Comparison of ENCODE assay signal across 8 mouse cellular contexts in the genomic region with DNA sequence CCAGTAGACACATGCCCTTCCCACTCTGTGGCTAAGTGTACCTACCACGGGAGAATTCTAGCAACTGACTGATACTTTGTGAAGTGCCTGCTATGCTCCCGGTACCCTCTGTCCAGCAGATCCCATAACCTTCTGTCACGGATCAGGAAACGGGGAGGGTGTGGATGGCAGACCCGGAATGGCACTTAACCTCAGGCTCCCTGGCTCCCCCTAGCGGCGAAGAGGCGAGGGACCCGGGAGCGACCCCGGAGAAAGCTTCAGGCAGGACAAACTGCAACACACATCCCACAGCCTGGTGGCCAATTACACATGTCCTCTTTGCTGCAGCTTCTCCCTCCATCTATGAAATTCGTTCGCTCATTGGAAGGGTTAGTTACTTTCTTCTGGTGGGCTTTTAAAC. TPM values are rescaled to one million over a fixed set of nuclear protein-coding genes. Genes with fewer than 3 reads are reported as not detected.
DNase-seq lines count a peak whose midpoint lies in the region; ATAC-seq and TF ChIP-seq lines count a peak whose summit lies in the region.

No protein-coding gene starts in this region.

- DNase-seq in 3T3-L1 (ENCODE audit: low read depth, low spot score) (peak; percentile 75), G1E (ENCODE audit: low spot score) (peak; percentile 72)
- peak; percentile 17 for DNase-seq in cerebellum, adult 9-11 months
- peak; percentile 73 to 92 for DNase-seq in heart, adult 18-20 months
- DNase-seq in kidney, postnatal 0 days (ENCODE audit: low spot score) = peak; percentile 78
- DNase-seq in retina, postnatal 1 day = peak; percentile 88
- DNase-seq in urinary bladder, adult 2 months (ENCODE audit: low spot score) = peak; percentile 80

- H3K4me1 ChIP-seq in G1E (ENCODE audit: insufficient read depth, low read depth, low read length) = peaks cover 18% of the 10 kb centered on the region
- H3K4me1 ChIP-seq in kidney, postnatal 0 days (replicated peaks; ENCODE audit: insufficient read depth, low read length) = peaks cover 7% of the 10 kb centered on the region
- no peaks in the 10 kb centered on the region for H3K4me1 ChIP-seq in liver, embryonic 16.5 days (ENCODE audit: control insufficient read depth, low read depth, low read length)

- H3K36me3 ChIP-seq in G1E (replicated peaks) = no peaks in the 10 kb centered on the region
- H3K36me3 ChIP-seq in kidney, postnatal 0 days (ENCODE audit: insufficient read depth, low read length) = no peaks in the 10 kb centered on the region
- H3K36me3 ChIP-seq in liver, embryonic 16.5 days (ENCODE audit: control insufficient read depth, insufficient read depth) = no peaks in the 10 kb centered on the region

- H3K27me3 ChIP-seq in G1E (ENCODE audit: insufficient read depth, low read length) = peaks cover 41% of the 10 kb centered on the region
- peaks cover 11% of the 10 kb centered on the region; the same call in 1 of the 2 replicates for H3K27me3 ChIP-seq in kidney, postnatal 0 days (ENCODE audit: insufficient read depth, low read length)
- H3K27me3 ChIP-seq in liver, embryonic 16.5 days (ENCODE audit: control insufficient read depth, insufficient read depth, low read depth, low read length) = peaks cover 25% of the 10 kb centered on the region

- no peak overlapping the region for H3K27ac ChIP-seq in kidney, postnatal 0 days
- H3K27ac ChIP-seq in liver, embryonic 16.5 days (ENCODE audit: low read length) = no peak overlapping the region

- H3K9ac ChIP-seq in kidney, postnatal 0 days (ENCODE audit: low read depth, low read length) = no peak overlapping the region
- H3K9ac ChIP-seq in liver, embryonic 16.5 days (ENCODE audit: low read depth, low read length) = no peak overlapping the region

- H3K4me2 ChIP-seq in kidney, postnatal 0 days (ENCODE audit: low read length) = no peak overlapping the region
- H3K4me2 ChIP-seq in liver, embryonic 16.5 days (ENCODE audit: low read depth, low read length) = no peak overlapping the region

- ATAC-seq in G1E (ENCODE audit: extremely low read depth, insufficient number of reproducible peaks, low FRiP score, poor library complexity, severe bottlenecking) = no peak
- ATAC-seq in kidney, postnatal 0 days (replicated peaks; ENCODE audit: low FRiP score, low read depth) = peak; percentile 50; the same call in 1 of the 2 replicates
- ATAC-seq in liver, embryonic 16.5 days (ENCODE audit: low read depth) = 0 out of 2 replicates have a peak, but pooled peaks have one; percentile 24

- 6% methylated on average over 13 of the region's 13 CpGs for WGBS in kidney, postnatal 0 days
- 2% methylated on average over 13 of the region's 13 CpGs for WGBS in liver, embryonic 16.5 days (ENCODE audit: insufficient replicate concordance)

- no peaks in the 10 kb centered on the region for H3K9me3 ChIP-seq in G1E (replicated peaks)
- H3K9me3 ChIP-seq in kidney, postnatal 0 days (replicated peaks; ENCODE audit: low read length) = no peaks in the 10 kb centered on the region
- H3K9me3 ChIP-seq in liver, embryonic 16.5 days (replicated peaks; ENCODE audit: control insufficient read depth, low read length) = no peaks in the 10 kb centered on the region

- TF ChIP-seq CTCF in G1E (IDR thresholded peaks at IDR 0.05; ENCODE audit: low read depth, low read length) = peak; percentile 97
- TF ChIP-seq CTCF in kidney, postnatal 0 days (IDR thresholded peaks at IDR 0.05; ENCODE audit: low read depth) = peak; percentile 94

- no peak overlapping the region; the same call in 1 of the 2 replicates for H3K4me3 ChIP-seq in G1E (ENCODE audit: low read depth, low read length)
- no peak overlapping the region for H3K4me3 ChIP-seq in kidney, postnatal 0 days (replicated peaks; ENCODE audit: low read depth, low read length)
- no peak overlapping the region for H3K4me3 ChIP-seq in liver, embryonic 16.5 days (ENCODE audit: low read depth, low read length)

RNA-seq across cellular contexts. Expression of gene Tulp1, which starts 3.4 kb away (rescaled TPM):
- total RNA-seq in G1E (2014; fragmentation: Nextera tagmentation) = not detected in 2 replicates
- total RNA-seq in G1E (2017) = 0.16 TPM in 1 of 2 replicates, not detected in the other
- 0.10 TPM in 1 of 2 replicates, not detected in the other for polyA plus RNA-seq in G1E (2012)
- total RNA-seq in heart, adult 18-20 months (2021) = not detected
- 3.6 and 3.9 TPM in 2 replicates for polyA plus RNA-seq in kidney, postnatal 0 days (2015; fragmentation: Nextera tagmentation; extraction: Ambion mirVana)
- polyA plus RNA-seq in liver, embryonic 16.5 days (2015; fragmentation: Nextera tagmentation; extraction: Ambion mirVana) = 0.46 TPM in 1 of 2 replicates, not detected in the other
- 0.65 and 0.84 TPM in 2 replicates for polyA plus RNA-seq in urinary bladder, adult 2 months (2012; rRNA removed)

RNA-seq across cellular contexts. Expression of gene Tead3, which starts 17.8 kb away (rescaled TPM):
- 0.90 TPM in 1 of 2 replicates, not detected in the other for total RNA-seq in G1E (2014; fragmentation: Nextera tagmentation)
- total RNA-seq in G1E (2017) = 0.06 and 0.22 TPM in 2 replicates
- 0.41 and 0.47 TPM in 2 replicates for polyA plus RNA-seq in G1E (2012)
- 10 to 100 TPM; 12.0 to 13.3 TPM for total RNA-seq in heart, adult 18-20 months (2021)
- polyA plus RNA-seq in kidney, postnatal 0 days (2015; fragmentation: Nextera tagmentation; extraction: Ambion mirVana) = 7.7 and 8.5 TPM in 2 replicates
- 0.50 and 0.52 TPM in 2 replicates for polyA plus RNA-seq in liver, embryonic 16.5 days (2015; fragmentation: Nextera tagmentation; extraction: Ambion mirVana)
- polyA plus RNA-seq in urinary bladder, adult 2 months (2012; rRNA removed) = 41.6 and 64.2 TPM in 2 replicates

RNA-seq across cellular contexts. Expression of gene Rpl10a, which starts 40.2 kb away (rescaled TPM):
- total RNA-seq in G1E (2014; fragmentation: Nextera tagmentation) = 2,842 and 3,361 TPM in 2 replicates
- total RNA-seq in G1E (2017) = 987 and 1,219 TPM in 2 replicates
- 7,805 and 8,433 TPM in 2 replicates for polyA plus RNA-seq in G1E (2012)
- 100 to 1,000 TPM; 422 to 438 TPM for total RNA-seq in heart, adult 18-20 months (2021)
- 645 and 750 TPM in 2 replicates for polyA plus RNA-seq in kidney, postnatal 0 days (2015; fragmentation: Nextera tagmentation; extraction: Ambion mirVana)
- polyA plus RNA-seq in liver, embryonic 16.5 days (2015; fragmentation: Nextera tagmentation; extraction: Ambion mirVana) = 280 and 310 TPM in 2 replicates
- polyA plus RNA-seq in urinary bladder, adult 2 months (2012; rRNA removed) = 1,892 and 2,281 TPM in 2 replicates

RNA-seq across cellular contexts. Expression of gene Fance, which starts 55.1 kb away (rescaled TPM):
- total RNA-seq in G1E (2014; fragmentation: Nextera tagmentation) = 33.9 and 34.5 TPM in 2 replicates
- 50.1 and 50.7 TPM in 2 replicates for total RNA-seq in G1E (2017)
- polyA plus RNA-seq in G1E (2012) = 79.0 and 80.0 TPM in 2 replicates
- 10 to 100 TPM; 10.5 to 12.7 TPM for total RNA-seq in heart, adult 18-20 months (2021)
- 24.9 and 29.5 TPM in 2 replicates for polyA plus RNA-seq in kidney, postnatal 0 days (2015; fragmentation: Nextera tagmentation; extraction: Ambion mirVana)
- 6.7 and 7.3 TPM in 2 replicates for polyA plus RNA-seq in liver, embryonic 16.5 days (2015; fragmentation: Nextera tagmentation; extraction: Ambion mirVana)
- 11.6 and 18.0 TPM in 2 replicates for polyA plus RNA-seq in urinary bladder, adult 2 months (2012; rRNA removed)

Comparison
In these comparisons a context has a peak if more than half of its experiments do, and no peak if none do; other contexts are left out.
1. DNase-seq: peak in every context shown above with its lines; median percentile 88 in retina, postnatal 1 day; 82 in heart, adult 18-20 months; 80 in urinary bladder, adult 2 months; 78 in kidney, postnatal 0 days; 75 in 3T3-L1; 72 in G1E; 17 in cerebellum, adult 9-11 months.